Mouse (Mus musculus) thymus, adult 2 months (tissue): ENCODE measurements around the gene Fam24b.

Experiments
- CTCF ChIP-seq: fragments of 200-500 bp; IDR thresholded peaks from 2 replicates; pipeline ENCODE4 v1.5.1; 2012; ENCODE audit warnings: mild to moderate bottlenecking, control low read depth, low read length, moderate library complexity, borderline replicate concordance; ENCODE audit not compliant: control insufficient read depth, poor library complexity, insufficient read depth; ENCODE audit errors: extremely low read depth
- POLR2A ChIP-seq: fragments of 200-500 bp; IDR thresholded peaks from 2 replicates; pipeline ENCODE4 v1.6.1; 2012; ENCODE audit warnings: mild to moderate bottlenecking, low read length, control low read depth, moderate library complexity; ENCODE audit not compliant: control insufficient read depth, poor library complexity, insufficient read depth; ENCODE audit errors: extremely low read depth

GRCm38 (mm10) chr7:131333564-131333963 lies 4.2 kb upstream of the Fam24b start, which contains the start of gene Fam24a:
- TF ChIP-seq POLR2A (no peak), CTCF (no peak)
